Mouse (Mus musculus) large intestine, adult 2 months (tissue): Measurements from ENCODE around the gene Frrs1l. TPM values are rescaled to one million over a fixed set of nuclear protein-coding genes. Genes with fewer than 3 reads are reported as not detected.

Experiments
- DNase-seq: peaks from one replicate; pipeline ENCODE4 v3.0.0-alpha.2; 2012; ENCODE audit warnings: low read depth, low spot score
- WGBS: fragments of 180-500 bp; shearing (Covaris S2); methylation state at CpG from one replicate; pipeline ENCODE4 v1.1.7; 2018; 5-methylcytosine and 5-hydroxymethylcytosine counted together
- polyA plus RNA-seq: library from polyadenylated mRNA; depleted of rRNA; stranded (reverse); fragments of >200 nt; gene quantifications from 2 replicates; pipeline ENCODE4 v1.2.3, GENCODE M21; 2012; rRNA removed

Gene Frrs1l
- polyA plus RNA-seq, 1 experiment, result 0.07 TPM

- no peak for DNase-seq
- WGBS, result 82% methylated on average over 4 of the region's 4 CpGs
Observed at GRCm38 (mm10) chr4:56926971-56927370, 63.2 kb downstream of the Frrs1l start.

- 94% methylated on average over 11 of the region's 11 CpGs for whole genome bisulfite sequencing
- no peak for DNase-seq
Observed at GRCm38 (mm10) chr4:56922229-56922628, 68.0 kb downstream of the Frrs1l start.

DNA sequence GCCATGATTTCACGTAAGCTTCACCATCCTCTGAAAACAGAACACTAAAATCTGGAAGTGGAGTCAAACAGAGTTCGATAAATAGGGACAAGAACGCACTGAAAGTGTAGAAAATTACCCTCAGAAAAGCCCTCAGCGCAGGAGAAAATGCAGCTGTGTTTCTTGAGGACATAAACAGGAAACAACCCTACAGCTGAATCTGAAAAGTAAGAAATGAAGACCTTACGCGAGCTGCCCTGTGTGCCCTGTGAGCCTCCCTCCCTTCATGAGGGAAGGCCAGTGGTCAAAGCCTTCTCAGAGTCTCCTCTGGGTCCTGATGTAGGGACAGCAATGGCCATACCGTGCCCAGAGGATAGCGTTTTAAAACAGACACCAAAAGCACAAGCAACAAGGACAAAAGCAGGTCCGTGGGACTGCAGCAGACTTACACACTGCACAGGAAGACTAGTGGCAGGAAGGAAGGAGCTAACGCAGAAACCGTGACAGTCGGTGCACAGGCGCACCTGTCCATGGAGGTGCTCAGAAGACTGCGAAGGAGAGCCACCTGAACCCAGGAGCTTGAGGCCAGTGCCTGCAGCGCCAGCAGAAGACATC lies 74.4 kb downstream of the Frrs1l start:
- WGBS, result 81% methylated on average over 15 of the region's 15 CpGs
- DNase-seq, result no peak

- no peak for DNase-seq
- 100% methylated on average over 1 of the region's 1 CpGs for WGBS
Observed at GRCm38 (mm10) chr4:56914761-56915160, 75.4 kb downstream of the Frrs1l start.

DNA sequence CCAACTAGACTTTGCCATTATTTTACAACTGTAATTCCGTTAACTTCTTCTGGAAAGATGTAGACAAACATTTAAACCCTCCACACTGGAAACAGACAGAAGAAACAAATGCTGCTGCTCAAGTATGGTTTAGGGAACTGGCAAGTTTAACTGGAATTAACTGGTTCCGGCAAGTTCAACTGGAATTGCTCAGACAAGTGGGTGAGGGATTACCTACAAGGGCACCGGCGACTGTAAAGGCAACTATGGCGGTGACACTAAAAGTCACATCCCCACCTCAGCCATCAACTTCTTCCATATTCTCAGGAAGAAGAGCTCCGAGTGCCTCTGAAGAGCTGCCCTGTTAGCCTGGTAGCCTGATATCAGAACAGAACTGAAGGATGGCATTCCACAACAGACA lies 75.9 kb downstream of the Frrs1l start:
- WGBS, result 73% methylated on average over 6 of the region's 6 CpGs
- DNase-seq, result no peak

GRCm38 (mm10) chr4:56912382-56913001 lies 77.7 kb downstream of the Frrs1l start:
- 95% methylated on average over 7 of the region's 7 CpGs for WGBS
- no peak for DNase-seq

DNA sequence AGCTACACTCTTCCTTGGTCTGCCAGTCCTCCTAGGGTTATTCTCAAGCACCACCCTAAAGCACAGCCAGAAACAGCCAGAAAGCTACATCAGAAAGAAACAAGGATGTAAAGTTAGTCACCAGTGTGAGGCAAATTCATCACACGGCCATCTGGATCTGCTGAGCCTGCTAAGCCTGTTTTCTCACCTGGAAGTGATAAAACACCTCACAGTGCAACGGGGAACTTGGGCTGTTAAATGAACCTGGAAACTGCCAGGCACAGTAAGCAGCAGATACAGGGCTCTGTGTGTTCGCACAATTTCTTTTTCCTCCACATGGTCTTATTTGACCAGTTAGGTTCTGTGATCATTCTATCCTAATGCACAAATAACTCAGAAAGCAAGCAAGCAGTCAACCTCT lies 80.6 kb downstream of the Frrs1l start:
- DNase-seq, result no peak
- WGBS, result 53% methylated on average over 3 of the region's 3 CpGs

DNA sequence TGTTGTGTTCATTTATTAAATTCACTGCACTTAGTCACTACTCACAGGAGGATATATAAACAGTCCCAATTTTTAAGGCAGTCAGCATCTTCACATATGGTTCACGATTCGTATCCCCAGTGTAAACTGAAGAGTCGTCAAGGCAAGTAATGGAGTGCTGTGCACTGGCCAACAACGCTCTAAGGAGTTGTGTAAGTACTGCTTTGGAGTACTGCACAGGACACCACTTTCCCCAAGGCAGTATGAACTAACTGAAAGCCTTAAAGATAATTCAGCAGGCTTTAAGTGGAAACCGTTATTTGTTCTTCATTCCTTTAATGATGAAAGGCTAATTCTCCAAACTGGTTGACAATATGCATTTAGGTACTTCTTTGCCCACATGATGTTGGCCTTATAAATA lies 82.5 kb downstream of the Frrs1l start:
- DNase-seq, result no peak
- WGBS, result 92% methylated on average over 5 of the region's 5 CpGs

Other genes with a start within 250 kb of the Frrs1l start
- 0.12 TPM in 1 of 2 replicates, not detected in the other for gene Actl7b, start 248.9 kb downstream of the Frrs1l start, polyA plus RNA-seq
- not detected in 2 replicates for gene Actl7a, start 247.0 kb downstream of the Frrs1l start, polyA plus RNA-seq
- gene Elp1, start 188.1 kb downstream of the Frrs1l start, polyA plus RNA-seq, result 8.6 and 8.7 TPM in 2 replicates
- gene Fam206a, start 188.0 kb downstream of the Frrs1l start, polyA plus RNA-seq, result 3.3 and 3.6 TPM in 2 replicates
- 4.7 and 6.0 TPM in 2 replicates for gene Ctnnal1, start 125.2 kb downstream of the Frrs1l start, polyA plus RNA-seq
- gene Tmem245, start 43.0 kb downstream of the Frrs1l start, polyA plus RNA-seq, result 4.2 and 8.8 TPM in 2 replicates
- gene Epb41l4b, start 153.0 kb upstream of the Frrs1l start, polyA plus RNA-seq, result 107 and 133 TPM in 2 replicates